Mouse (Mus musculus): ENCODE data around the gene Tmem121.
A peak's percentile ranks its signal among the peaks of the same experiment; 100 is the strongest.

Gene Tmem121

DNA sequence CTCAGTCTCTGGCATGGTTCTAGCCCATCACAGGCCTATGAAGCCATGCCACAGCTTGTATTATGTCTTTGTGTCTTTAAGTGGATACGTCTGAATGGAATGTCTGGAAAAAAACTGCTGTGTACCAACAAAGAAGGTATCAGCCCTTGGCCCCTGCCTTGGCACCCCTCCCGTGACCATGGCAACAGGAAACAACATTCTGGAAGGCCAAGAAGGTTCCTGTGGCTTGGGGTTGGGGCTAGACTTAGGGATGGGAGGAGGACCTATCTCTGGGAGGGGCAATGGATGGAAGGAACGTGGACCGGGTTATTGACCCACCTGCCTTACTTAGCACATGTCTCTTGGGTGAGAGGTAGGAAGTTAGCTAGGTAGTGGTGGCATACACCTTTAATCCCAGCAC, 36.4 kb upstream of the Tmem121 start:
- no peak for DNase-seq (ENCODE audit: low read depth, low spot score)

GRCm38 (mm10) chr12:113149896-113150295, 35.8 kb upstream of the Tmem121 start:
- DNase-seq (ENCODE audit: low read depth, low spot score) = no peak

DNA sequence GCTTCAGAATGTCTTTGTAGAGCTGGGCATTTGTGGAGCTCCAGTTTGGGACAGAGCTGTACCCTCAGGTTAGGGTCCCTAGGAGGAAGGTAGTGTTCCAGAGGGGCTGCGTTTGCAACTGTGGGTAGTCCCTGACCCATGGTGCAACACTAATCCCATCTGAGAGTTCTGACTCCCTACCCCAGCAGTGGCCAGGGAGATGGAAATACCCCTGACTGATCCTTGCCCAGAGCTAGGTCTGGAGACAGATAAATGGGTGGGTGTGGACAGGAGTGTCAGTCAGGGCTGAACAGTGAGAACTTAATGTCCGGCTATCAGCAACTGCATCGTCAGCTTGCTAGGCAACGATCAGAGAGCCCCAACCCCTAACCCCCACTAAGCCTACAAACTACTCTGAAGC, 35.1 kb upstream of the Tmem121 start:
- DNase-seq (ENCODE audit: low read depth, low spot score) = no peak

- DNase-seq (ENCODE audit: low read depth, low spot score) = no peak
Observed at GRCm38 (mm10) chr12:113151046-113151445, 34.7 kb upstream of the Tmem121 start.

DNA sequence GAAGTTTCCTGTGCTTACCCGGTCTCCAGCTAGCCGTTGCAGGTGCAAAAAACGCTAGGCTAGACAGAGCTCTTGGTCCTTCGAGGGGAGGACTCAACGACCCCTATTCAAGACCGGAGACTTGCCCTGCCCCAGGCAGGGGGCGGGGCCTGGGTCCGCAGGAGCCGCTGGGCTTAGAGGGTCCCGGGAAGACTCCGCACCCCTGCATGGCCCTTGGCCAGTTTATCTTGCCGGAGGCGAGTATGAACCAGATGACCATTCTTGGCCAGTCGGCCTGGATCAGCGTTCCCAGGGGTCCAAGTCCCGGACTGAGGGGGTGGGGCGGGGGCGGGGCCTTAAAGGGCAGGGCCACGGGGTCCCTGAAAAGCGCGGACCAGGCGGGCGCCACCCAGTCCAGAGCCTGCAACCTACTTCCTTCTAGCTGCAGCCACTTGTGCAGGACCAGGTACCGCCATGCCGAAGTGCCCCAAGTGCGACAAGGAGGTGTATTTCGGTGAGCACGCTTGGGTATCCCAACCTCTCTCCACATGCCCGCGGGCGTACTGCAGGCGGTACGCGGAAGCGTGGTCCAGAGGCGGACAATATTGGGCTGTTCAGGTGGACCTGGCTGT, 34.0 kb upstream of the Tmem121 start:
- no peak for DNase-seq (ENCODE audit: low read depth, low spot score)

GRCm38 (mm10) chr12:113152272-113152661, 33.5 kb upstream of the Tmem121 start:
- no peak for DNase-seq (ENCODE audit: low read depth, low spot score)

DNA sequence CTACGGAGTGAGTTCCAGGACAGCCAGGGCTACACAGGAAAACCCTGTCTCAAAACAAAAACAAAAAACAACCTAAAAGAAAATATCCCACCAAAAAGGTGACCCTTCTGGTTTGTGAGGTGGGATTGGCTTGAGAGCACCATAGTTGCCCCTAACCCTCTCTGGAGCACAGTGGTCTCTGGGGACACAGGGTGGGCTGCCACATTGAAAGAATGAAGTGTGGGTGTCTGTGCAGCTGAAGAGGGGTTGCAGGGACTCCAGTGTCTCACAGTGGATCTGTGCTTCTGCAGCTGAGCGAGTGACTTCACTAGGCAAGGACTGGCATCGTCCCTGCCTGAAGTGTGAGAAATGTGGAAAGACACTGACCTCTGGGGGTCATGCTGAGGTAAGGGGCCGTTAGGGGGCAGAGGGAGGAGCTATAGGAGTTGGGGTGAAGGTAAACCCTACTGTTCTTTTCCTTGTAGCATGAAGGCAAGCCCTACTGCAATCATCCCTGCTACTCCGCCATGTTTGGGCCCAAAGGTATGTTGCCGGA, 32.7 kb upstream of the Tmem121 start:
- no peak for DNase-seq (ENCODE audit: low read depth, low spot score)

DNA sequence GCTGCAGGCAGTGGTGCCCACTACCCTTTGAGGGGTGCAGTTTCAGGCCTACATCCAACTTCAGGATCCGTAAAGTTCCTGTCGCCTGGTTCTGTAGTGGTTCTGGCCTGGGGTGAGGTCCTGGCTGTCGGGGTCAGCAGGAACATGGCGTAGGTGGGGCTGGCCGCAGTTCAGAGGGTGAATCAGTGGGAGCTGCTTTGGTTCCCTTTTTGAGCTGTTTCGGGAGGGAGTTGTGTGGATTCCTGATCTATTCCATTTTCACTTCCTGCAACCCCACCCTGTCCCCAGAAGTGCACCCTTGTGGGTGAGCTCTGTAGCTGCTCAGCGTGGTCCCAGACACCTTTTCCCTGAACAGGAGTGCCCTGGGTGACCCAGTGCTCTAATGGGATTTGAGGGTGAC, 31.8 kb upstream of the Tmem121 start:
- no peak for DNase-seq (ENCODE audit: low read depth, low spot score)

DNA sequence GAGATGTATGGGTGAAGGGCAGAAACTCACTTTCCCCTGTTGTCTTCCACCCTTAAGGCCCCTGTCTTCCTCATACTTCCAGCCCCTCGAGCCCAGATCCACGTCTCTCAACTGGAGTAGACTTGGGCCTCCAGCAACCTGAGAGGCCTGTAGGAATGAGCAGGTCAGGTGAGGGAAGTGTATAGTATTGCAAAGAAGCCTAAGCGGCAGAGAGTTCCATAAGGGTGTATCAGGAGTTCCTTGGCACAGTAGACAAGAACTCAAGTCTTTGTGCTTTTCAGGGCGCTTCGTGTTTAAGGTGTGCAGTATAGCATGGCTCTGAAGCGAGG, 31.0 kb upstream of the Tmem121 start:
- DNase-seq (ENCODE audit: low read depth, low spot score) = no peak

DNA sequence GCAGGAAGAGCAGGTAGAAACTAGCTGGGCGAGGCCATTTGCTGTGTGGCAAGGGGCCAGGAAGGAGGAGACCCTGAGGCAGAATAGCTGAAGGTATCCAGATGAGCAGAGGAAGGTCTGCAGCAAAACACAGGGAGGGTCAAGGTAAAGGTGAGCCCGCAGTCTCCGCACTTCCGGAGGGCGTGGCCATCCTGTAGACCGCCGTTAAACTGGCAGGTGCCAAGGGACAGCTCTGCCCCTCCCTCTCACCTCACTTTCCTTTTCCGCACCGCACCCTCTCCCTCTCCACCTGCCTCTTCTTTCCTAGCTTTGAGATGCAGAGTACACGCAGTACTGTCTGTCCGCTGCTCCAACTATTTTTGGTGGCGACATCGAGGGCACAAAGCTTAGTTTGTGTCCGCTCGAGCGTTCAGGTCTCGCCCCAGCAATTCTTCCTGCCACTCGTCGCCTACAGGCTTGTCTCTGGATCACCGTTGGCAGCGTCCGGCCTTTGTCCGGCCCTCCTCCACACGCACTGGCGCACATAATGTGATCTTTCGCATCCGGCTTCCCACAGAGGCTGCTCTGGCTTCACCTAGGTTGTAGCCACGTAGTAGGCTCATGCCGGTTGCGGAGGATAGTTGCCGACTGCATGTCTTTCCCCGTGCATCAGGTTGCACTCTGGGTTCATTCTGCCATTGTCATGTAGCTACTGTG, 30.5 kb upstream of the Tmem121 start:
- DNase-seq (ENCODE audit: low read depth, low spot score) = no peak

DNA sequence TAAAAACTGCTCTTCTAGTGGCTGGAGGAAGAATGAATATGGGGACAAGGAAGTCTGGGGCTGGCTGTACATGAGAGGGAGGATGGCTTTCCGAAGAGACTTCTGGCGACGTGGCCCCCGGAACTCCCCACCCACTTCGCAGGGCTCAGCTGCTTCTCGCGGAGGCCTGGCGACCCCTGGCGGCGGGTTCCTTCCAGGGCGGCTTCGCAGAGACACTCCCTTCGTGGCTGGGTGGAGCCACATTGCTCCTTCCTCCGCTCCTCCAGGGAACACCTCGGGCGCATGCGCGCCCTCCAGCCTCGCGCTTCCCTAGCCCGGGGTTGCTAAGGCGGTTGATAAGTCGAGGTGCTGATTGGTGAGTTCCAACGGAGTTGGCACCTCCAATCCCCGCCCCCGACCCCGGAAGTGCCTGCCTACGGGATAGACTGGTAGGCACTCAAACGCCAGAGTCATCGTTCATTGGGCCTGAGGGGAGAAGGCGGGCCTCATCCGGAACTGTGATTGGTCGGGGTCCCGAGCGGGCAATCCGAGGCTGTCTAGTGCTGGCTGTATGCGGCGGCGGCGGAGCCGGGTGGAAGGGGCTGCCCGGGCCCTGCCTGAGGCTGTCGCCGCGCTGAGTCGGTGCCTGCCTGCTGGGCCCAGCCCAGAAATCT, 29.7 kb upstream of the Tmem121 start, which contains the start of gene Tedc1:
Tedc1 (plus strand) TSS at position 535 of the 653 bp plus-strand sequence.
- peak; percentile 98 for DNase-seq (ENCODE audit: low read depth, low spot score)

GRCm38 (mm10) chr12:113156540-113156929, 29.2 kb upstream of the Tmem121 start:
- no peak for DNase-seq (ENCODE audit: low read depth, low spot score)

- DNase-seq (ENCODE audit: low read depth, low spot score) = no peak
Observed at GRCm38 (mm10) chr12:113157002-113157401, 28.7 kb upstream of the Tmem121 start.

GRCm38 (mm10) chr12:113157521-113157920, 28.2 kb upstream of the Tmem121 start:
- DNase-seq (ENCODE audit: low read depth, low spot score) = no peak

- DNase-seq (ENCODE audit: low read depth, low spot score) = no peak
Observed at GRCm38 (mm10) chr12:113157971-113158370, 27.8 kb upstream of the Tmem121 start.

DNA sequence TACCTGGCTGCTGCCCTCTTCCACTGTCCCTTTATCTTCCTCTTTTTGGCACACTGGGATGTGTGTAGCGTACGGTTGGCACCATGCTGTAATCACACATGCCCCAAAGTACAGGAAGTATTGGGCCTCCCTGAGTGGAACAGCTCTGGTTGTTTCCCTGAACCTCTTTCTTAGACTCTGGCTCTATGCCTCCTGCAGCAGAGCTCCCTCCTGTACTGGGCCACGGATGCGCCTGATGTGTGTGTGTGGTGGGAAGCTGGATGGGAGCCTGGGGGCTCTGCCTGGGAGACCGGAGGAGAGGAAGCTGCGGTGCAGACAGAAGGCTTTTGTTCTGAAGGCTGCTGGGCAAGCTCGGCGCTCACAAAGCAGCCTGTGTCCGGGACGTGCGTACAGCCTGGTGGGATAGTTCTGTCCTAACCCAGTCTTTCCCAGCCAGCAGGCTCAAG, 22.1 kb upstream of the Tmem121 start:
- DNase-seq (ENCODE audit: low read depth, low spot score) = no peak

GRCm38 (mm10) chr12:113168031-113168536, 17.6 kb upstream of the Tmem121 start:
- no peak for DNase-seq (ENCODE audit: low read depth, low spot score)

DNA sequence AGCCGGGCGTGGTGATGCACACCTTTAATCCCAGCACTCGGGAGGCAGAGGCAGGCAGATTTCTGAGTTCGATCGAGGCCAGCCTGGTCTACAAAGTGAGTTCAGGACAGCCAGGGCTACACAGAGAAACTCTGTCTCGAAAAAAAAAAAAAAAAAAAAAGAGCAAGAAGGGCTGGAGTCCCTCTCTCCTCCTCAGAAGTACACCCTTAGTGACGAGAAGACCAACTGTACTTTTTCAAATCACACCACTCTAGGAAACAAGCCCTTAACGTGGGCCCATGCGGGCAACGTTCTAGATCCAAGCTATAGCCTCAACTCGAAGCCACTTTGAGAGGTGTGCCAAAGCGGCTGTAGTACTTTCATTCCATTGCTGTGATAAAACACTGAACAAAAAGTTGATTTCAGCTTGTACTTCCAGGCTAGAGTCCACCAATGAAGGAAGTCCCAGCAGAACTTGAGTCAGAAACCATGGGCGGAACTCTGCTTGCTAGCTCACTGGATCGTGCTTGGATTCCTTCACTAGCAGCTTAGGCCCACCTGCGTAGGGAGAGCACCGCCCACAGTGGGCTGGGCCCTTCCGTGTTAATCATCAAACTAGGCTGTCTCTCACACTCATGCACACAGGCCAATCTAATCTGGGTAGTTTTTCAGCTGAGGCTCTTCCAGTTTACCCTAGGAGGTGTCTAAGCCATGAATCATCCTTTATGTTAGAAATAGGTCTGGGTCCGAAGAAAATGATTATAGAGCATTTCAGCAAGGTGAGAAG, 8.6 kb upstream of the Tmem121 start:
- no peak for DNase-seq (ENCODE audit: low read depth, low spot score)

DNA sequence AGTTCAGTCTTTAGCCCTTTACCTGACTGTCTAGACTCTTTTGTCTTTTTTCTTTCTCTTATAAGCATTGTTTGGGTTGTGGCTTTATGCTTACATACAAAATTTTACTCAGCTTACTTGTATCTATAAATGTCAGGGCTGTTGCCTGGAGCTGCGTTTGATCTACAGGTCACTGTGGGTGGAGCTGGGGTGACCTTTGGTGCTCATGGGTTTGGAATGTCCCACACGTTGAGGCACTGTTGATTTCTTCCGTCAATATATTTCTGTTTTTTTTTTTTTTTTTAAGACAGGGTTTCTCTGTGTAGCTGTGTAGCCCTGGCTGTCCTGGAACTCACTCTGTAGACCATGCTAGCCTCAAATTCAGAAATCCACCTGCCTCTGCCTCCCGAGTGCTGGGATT, 4.7 kb upstream of the Tmem121 start:
- DNase-seq (ENCODE audit: low read depth, low spot score) = no peak

DNA sequence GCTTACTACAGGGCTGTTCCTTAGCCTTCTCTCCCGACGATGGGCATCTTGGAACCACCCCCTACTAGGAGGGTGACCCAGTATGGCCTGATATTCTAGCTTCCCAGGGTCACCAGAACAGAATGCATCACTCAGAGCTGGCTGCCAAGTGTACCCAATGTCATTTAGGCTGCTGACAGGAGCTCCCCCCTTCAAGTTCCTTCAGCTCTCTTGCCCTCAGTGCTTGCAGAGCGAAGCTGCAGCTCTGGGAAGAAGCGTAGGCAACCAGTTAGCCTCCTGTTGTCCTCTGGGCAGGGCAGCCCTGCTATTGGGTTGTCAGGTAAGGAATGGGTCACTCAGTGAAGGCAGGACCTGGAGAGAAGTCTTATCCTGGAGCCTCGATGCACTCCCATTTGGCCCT, 785 bp upstream of the Tmem121 start:
- DNase-seq (ENCODE audit: low read depth, low spot score) = no peak

DNA sequence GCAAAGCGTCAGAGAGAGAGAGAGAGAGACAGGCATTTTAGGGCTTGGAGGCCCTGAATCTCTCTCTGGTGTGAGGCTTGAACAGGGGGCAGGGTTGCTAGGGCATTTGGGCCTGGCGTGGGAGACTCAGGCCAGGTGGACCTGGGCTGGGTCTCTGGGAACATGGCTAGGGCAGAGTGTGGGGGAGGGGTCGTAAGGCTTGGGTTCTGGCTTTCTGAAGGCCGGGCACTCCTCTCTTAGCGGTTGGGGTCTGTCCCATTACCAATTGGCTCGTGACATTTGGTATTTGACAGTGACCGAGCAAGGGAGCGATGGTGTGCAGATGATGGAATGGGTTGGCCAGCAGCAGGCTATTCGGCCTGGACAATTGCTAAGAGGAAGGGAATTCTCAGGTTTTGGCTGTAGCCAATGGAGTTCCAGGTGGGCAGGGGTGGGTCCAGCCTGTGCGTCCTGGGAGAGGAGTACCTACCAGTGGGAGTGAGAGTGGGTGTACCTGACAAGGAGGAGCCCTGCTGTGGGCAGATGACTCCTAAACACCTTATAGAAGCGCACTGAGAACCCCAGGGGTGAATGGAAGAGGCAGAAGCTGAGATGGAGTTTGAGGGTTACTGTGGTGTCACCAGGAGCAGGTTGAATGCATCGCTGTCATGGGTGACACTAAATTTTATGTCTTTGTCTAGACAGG, 738 bp downstream of the Tmem121 start:
- DNase-seq (ENCODE audit: low read depth, low spot score) = no peak

Data from retina, postnatal 7 days (tissue).